Mouse (Mus musculus) MEL (cell line): Measurements from ENCODE around the gene Rbms3. TPM values are rescaled to one million over a fixed set of nuclear protein-coding genes. Genes with fewer than 3 reads are reported as not detected.

Source experiments
- DNase-seq: peaks from one replicate; pipeline ENCODE4 v3.0.0; 2011; ENCODE audit warnings: low read depth, low spot score
- H3K27ac ChIP-seq: 2 replicates; pipeline ENCODE4 v1.5.1; 2012; ENCODE audit warnings: low read depth, mild to moderate bottlenecking, control low read depth, low read length, moderate library complexity; ENCODE audit not compliant: control insufficient read depth
- H3K27me3 ChIP-seq, 2 experiments: fragments of 150-350 bp in 1 of 2; sonication (generic) in 1 of 2; 2 replicates each; pipeline ENCODE4 v1.6.1; 2012; ENCODE audit warnings: low read length in 2 of 2, mild to moderate bottlenecking in 2 of 2, improper control_type of control experiment in 1 of 2, moderate library complexity in 1 of 2; ENCODE audit not compliant: insufficient read depth in 2 of 2, control insufficient read depth in 1 of 2
- H3K36me3 ChIP-seq, 2 experiments: 2 replicates each; pipeline ENCODE4 v1.6.1; 2012 to 2014; ENCODE audit warnings: low read length in 2 of 2, improper control_type of control experiment in 1 of 2, inconsistent platforms in 1 of 2, mild to moderate bottlenecking in 1 of 2; ENCODE audit not compliant: insufficient read depth in 2 of 2, control insufficient read depth in 1 of 2
- H3K4me1 ChIP-seq, 2 experiments: fragments of 150-350 bp in 1 of 2; sonication (generic) in 1 of 2; 2 replicates each; pipeline ENCODE4 v1.6.1; 2012; ENCODE audit warnings: low read length in 2 of 2, improper control_type of control experiment in 1 of 2, mild to moderate bottlenecking in 1 of 2; ENCODE audit not compliant: insufficient read depth in 2 of 2, control insufficient read depth in 1 of 2
- H3K4me3 ChIP-seq, 2 experiments: fragments of 150-350 bp in 1 of 2; sonication (generic) in 1 of 2; 2 replicates each; pipeline ENCODE4 v1.5.1; 2012; ENCODE audit warnings: low read depth in 2 of 2, low read length in 2 of 2, mild to moderate bottlenecking in 2 of 2, moderate library complexity in 2 of 2, control low read depth in 1 of 2, improper control_type of control experiment in 1 of 2; ENCODE audit not compliant: control insufficient read depth in 1 of 2, insufficient read depth in 1 of 2
- H3K79me2 ChIP-seq: 2 replicates; pipeline ENCODE4 v1.6.1; 2012; ENCODE audit warnings: mild to moderate bottlenecking, low read length, moderate library complexity; ENCODE audit not compliant: control insufficient read depth, poor library complexity, insufficient read depth
- H3K9ac ChIP-seq: 2 replicates; pipeline ENCODE4 v1.6.1; 2012; ENCODE audit warnings: low read depth, mild to moderate bottlenecking, control low read depth, low read length, moderate library complexity; ENCODE audit not compliant: control insufficient read depth, poor library complexity, severe bottlenecking
- H3K9me3 ChIP-seq: fragments of 150-350 bp; sonication (generic); replicated peaks from 2 replicates; pipeline ENCODE4 v1.6.1; 2012; ENCODE audit warnings: mild to moderate bottlenecking, low read length, improper control_type of control experiment, moderate library complexity; ENCODE audit not compliant: insufficient read depth
- CHD1 ChIP-seq: IDR thresholded peaks from 2 replicates; pipeline ENCODE4 v1.6.1; 2012; ENCODE audit warnings: low read depth, mild to moderate bottlenecking, inconsistent platforms, low read length, improper control_type of control experiment
- CHD2 ChIP-seq: IDR thresholded peaks from 2 replicates; pipeline ENCODE4 v1.6.1; 2011; ENCODE audit warnings: low read length, improper control_type of control experiment
- E2F4 ChIP-seq: IDR thresholded peaks from 2 replicates; pipeline ENCODE4 v1.6.1; 2011; ENCODE audit warnings: low read depth, low read length, improper control_type of control experiment, borderline replicate concordance
- ELF1 ChIP-seq: IDR thresholded peaks from 2 replicates; pipeline ENCODE4 v1.6.1; 2014; ENCODE audit warnings: low read depth, mild to moderate bottlenecking, inconsistent platforms, low read length, improper control_type of control experiment, moderate library complexity
- EP300 ChIP-seq, 2 experiments: IDR thresholded peaks; 2 replicates each; pipeline ENCODE4 v1.6.1; 2011; ENCODE audit warnings: improper control_type of control experiment in 2 of 2, low read length in 2 of 2, low read depth in 1 of 2, mild to moderate bottlenecking in 1 of 2
- ETS1 ChIP-seq: IDR thresholded peaks from 2 replicates; pipeline ENCODE4 v1.6.1; 2012; ENCODE audit warnings: low read depth, mild to moderate bottlenecking, inconsistent platforms, low read length, improper control_type of control experiment, moderate library complexity
- HCFC1 ChIP-seq: IDR thresholded peaks from 2 replicates; pipeline ENCODE4 v1.6.1; 2012; ENCODE audit warnings: low read depth, mild to moderate bottlenecking, inconsistent platforms, low read length, improper control_type of control experiment, moderate library complexity
- JUND ChIP-seq: IDR thresholded peaks from 2 replicates; pipeline ENCODE4 v1.6.1; 2011; ENCODE audit warnings: low read depth, mild to moderate bottlenecking, improper control_type of control experiment, low read length
- MXI1 ChIP-seq: IDR thresholded peaks from 2 replicates; pipeline ENCODE4 v1.6.1; 2011; ENCODE audit warnings: mild to moderate bottlenecking, low read depth, low read length, improper control_type of control experiment
- MYB ChIP-seq: IDR thresholded peaks from 2 replicates; pipeline ENCODE4 v1.6.1; 2011; ENCODE audit warnings: mild to moderate bottlenecking, low read depth, low read length, improper control_type of control experiment
- MYC ChIP-seq: IDR thresholded peaks from 2 replicates; pipeline ENCODE4 v1.6.1; 2011; ENCODE audit warnings: low read depth, mild to moderate bottlenecking, low read length, improper control_type of control experiment, moderate library complexity
- NELFE ChIP-seq: IDR thresholded peaks from 2 replicates; pipeline ENCODE4 v1.6.1; 2011; ENCODE audit warnings: low read depth, low read length, improper control_type of control experiment
- NRF1 ChIP-seq: IDR thresholded peaks from 2 replicates; pipeline ENCODE4 v1.6.1; 2014; ENCODE audit warnings: low read depth, mild to moderate bottlenecking, inconsistent platforms, low read length, improper control_type of control experiment, moderate library complexity; ENCODE audit not compliant: poor library complexity, insufficient read depth, severe bottlenecking
- POLR2A ChIP-seq, 2 experiments: IDR thresholded peaks; 2 replicates each; pipeline ENCODE4 v1.6.1; 2011 to 2012; ENCODE audit warnings: low read length in 2 of 2, mild to moderate bottlenecking in 2 of 2, control low read depth in 1 of 2, improper control_type of control experiment in 1 of 2, low read depth in 1 of 2, moderate library complexity in 1 of 2; ENCODE audit not compliant: control insufficient read depth in 1 of 2, insufficient read depth in 1 of 2, poor library complexity in 1 of 2
- POLR2AphosphoS2 ChIP-seq: IDR thresholded peaks from 2 replicates; pipeline ENCODE4 v1.6.1; 2011; ENCODE audit warnings: low read length, improper control_type of control experiment
- POLR2AphosphoS5 ChIP-seq: IDR thresholded peaks from 2 replicates; pipeline ENCODE4 v1.6.1; 2012; ENCODE audit warnings: low read depth, borderline replicate concordance, mild to moderate bottlenecking, inconsistent platforms, low read length, moderate library complexity, mixed read lengths
- RAD21 ChIP-seq: IDR thresholded peaks from 2 replicates; pipeline ENCODE4 v1.6.1; 2011; ENCODE audit warnings: mild to moderate bottlenecking, low read depth, low read length, improper control_type of control experiment
- RCOR1 ChIP-seq: IDR thresholded peaks from 2 replicates; pipeline ENCODE4 v1.6.1; 2012; ENCODE audit warnings: low read depth, mild to moderate bottlenecking, inconsistent platforms, low read length, improper control_type of control experiment
- SIN3A ChIP-seq: IDR thresholded peaks from 2 replicates; pipeline ENCODE4 v1.6.1; 2012; ENCODE audit warnings: low read length, improper control_type of control experiment, inconsistent platforms
- SMC3 ChIP-seq: IDR thresholded peaks from 2 replicates; pipeline ENCODE4 v1.6.1; 2011; ENCODE audit warnings: low read depth, low read length, improper control_type of control experiment
- TBP ChIP-seq: IDR thresholded peaks from 2 replicates; pipeline ENCODE4 v1.8.0; 2011; ENCODE audit warnings: low read depth, low read length, improper control_type of control experiment
- USF1 ChIP-seq: IDR thresholded peaks from 2 replicates; pipeline ENCODE4 v1.6.1; 2014; ENCODE audit warnings: low read depth, mild to moderate bottlenecking, inconsistent platforms, low read length, improper control_type of control experiment, moderate library complexity
- USF2 ChIP-seq, 2 experiments: IDR thresholded peaks; 2 replicates each; pipeline ENCODE4 v1.6.1; 2011 to 2012; ENCODE audit warnings: improper control_type of control experiment in 2 of 2, low read length in 2 of 2, borderline replicate concordance in 1 of 2, inconsistent platforms in 1 of 2, low read depth in 1 of 2, mild to moderate bottlenecking in 1 of 2; ENCODE audit not compliant: insufficient read depth in 1 of 2
- ZC3H11A ChIP-seq: IDR thresholded peaks from 2 replicates; pipeline ENCODE4 v1.6.1; 2012; ENCODE audit warnings: low read depth, mild to moderate bottlenecking, inconsistent platforms, low read length, improper control_type of control experiment
- ZKSCAN1 ChIP-seq: IDR thresholded peaks from 2 replicates; pipeline ENCODE4 v1.6.1; 2012; ENCODE audit warnings: low read depth, mild to moderate bottlenecking, inconsistent platforms, low read length, improper control_type of control experiment, moderate library complexity
- ZNF384 ChIP-seq: IDR thresholded peaks from 2 replicates; pipeline ENCODE4 v1.6.1; 2012; ENCODE audit warnings: low read depth, mild to moderate bottlenecking, inconsistent platforms, low read length, improper control_type of control experiment
- polyA plus RNA-seq, 2 experiments: library from polyadenylated mRNA; stranded (reverse) in 1 of 2; unstranded in 1 of 2; fragments of >175 nt in 1 of 2; fragments of >200 nt in 1 of 2; gene quantifications; 2 replicates each; pipeline versions ENCODE4 v1.2.1 to v1.2.4; 2012; ENCODE audit warnings: low replicate concordance in 2 of 2, low read depth in 1 of 2; ENCODE audit not compliant: insufficient read length in 2 of 2, insufficient read depth in 1 of 2, missing spikeins in 1 of 2
- total RNA-seq: library from RNA; depleted of rRNA; stranded (reverse); fragments of 300-350 nt; gene quantifications from 2 replicates; pipeline ENCODE4 v1.2.3, GENCODE M21; 2012

Gene Rbms3
- total and polyA plus RNA-seq, 3 experiments: not detected

DNA sequence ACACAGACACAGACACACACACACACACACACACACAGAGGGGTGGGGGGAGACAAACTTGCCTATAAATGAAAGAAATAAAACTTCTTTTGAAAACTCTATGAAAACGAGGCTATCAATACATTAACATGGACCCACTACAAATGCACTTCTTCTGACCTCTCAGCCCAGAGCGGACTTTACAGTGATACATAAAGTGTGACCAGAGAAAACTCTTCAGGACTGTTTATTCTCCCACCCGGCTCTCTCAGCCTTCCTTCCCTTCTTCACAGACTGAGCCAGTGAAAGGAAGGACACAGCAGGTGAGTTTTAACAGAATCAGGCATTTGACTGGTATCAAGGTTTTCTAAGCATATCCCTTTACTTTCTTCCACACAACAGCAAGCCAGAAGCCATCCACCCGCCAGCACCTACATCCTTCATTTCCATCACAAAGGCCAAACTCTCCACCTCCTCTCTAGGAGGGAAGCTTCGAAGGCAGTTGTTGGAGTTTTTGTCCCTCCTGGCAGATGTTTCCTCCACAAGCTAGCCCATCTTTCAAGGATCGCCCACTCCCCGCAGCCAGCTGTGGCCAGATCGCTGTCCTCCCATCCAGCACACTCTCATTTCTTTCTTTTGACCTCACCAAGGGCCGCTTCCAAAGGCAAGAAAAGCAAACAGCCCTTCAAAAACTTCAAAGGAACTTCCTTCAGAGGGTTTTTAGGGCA, 980.5 kb downstream of the Rbms3 start:
- Histone ChIP-seq H3K27ac (no peak overlapping the region), H3K9ac (no peak overlapping the region), H3K4me3 (no peak overlapping the region), H3K9me3 (no peaks in the 10 kb centered on the region), H3K4me1 (no peaks in the 10 kb centered on the region), H3K27me3 (no peaks in the 10 kb centered on the region), H3K36me3 (no peaks in the 10 kb centered on the region), H3K79me2 (no peaks in the 10 kb centered on the region)
- no peak for DNase-seq
- TF ChIP-seq CHD2: no peak
- TF ChIP-seq POLR2A (IDR thresholded peaks at IDR 0.05; ENCODE audit: control insufficient read depth in 1 of 2, insufficient read depth in 1 of 2, low read depth in 1 of 2, low read length in 2 of 2, poor library complexity in 1 of 2): no peak
- TF ChIP-seq ZKSCAN1: no peak
- no peak for TF ChIP-seq MYB
- no peak for TF ChIP-seq CHD1
- no peak for TF ChIP-seq USF1
- no peak for TF ChIP-seq POLR2AphosphoS2
- TF ChIP-seq ZC3H11A: no peak
- no peak for TF ChIP-seq NRF1
- TF ChIP-seq E2F4: no peak
- no peak for TF ChIP-seq ZNF384
- no peak for TF ChIP-seq JUND
- TF ChIP-seq SMC3: no peak
- no peak for TF ChIP-seq USF2 (IDR thresholded peaks at IDR 0.05; ENCODE audit: borderline replicate concordance in 1 of 2, insufficient read depth in 1 of 2, low read depth in 1 of 2, low read length in 2 of 2)
- TF ChIP-seq MXI1: no peak

DNA sequence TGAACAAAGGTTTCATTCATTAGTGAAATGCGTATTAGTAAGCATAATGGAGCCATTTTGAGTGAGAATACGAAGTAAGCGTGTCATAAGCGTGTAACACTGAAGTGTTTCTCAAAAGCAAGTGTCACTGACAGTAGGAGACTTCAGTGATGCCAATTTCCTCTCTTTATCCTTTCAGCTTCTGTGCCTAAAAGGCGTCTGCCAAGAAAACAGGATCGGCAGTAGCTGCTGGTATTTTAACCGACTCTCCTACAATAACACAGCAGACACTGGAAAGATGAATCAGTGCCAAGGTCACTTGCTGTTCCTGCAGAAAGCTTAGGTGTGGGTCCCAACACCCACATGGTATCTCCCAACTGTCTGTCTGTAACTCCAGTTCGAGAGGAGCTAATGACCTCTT, 985.1 kb downstream of the Rbms3 start:
- Histone ChIP-seq H3K4me3 (no peak overlapping the region), H3K27ac (no peak overlapping the region)
- no peak for TF ChIP-seq NELFE
- TF ChIP-seq E2F4: no peak
- TF ChIP-seq USF1: no peak
- TF ChIP-seq POLR2AphosphoS2: no peak
- TF ChIP-seq EP300 (IDR thresholded peaks at IDR 0.05; ENCODE audit: low read depth in 1 of 2, low read length in 2 of 2): no peak
- no peak for TF ChIP-seq CHD1
- no peak for TF ChIP-seq ZKSCAN1
- no peak for TF ChIP-seq NRF1
- no peak for TF ChIP-seq HCFC1
- TF ChIP-seq SIN3A: no peak
- no peak for TF ChIP-seq ETS1
- no peak for TF ChIP-seq TBP
- TF ChIP-seq ZNF384: no peak
- TF ChIP-seq MYC: no peak
- TF ChIP-seq ELF1: no peak
- TF ChIP-seq RCOR1: no peak
- TF ChIP-seq POLR2AphosphoS5: no peak
- TF ChIP-seq RAD21: no peak
- no peak for TF ChIP-seq POLR2A (IDR thresholded peaks at IDR 0.05; ENCODE audit: control insufficient read depth in 1 of 2, insufficient read depth in 1 of 2, low read depth in 1 of 2, low read length in 2 of 2, poor library complexity in 1 of 2)
- no peak for TF ChIP-seq USF2 (IDR thresholded peaks at IDR 0.05; ENCODE audit: borderline replicate concordance in 1 of 2, insufficient read depth in 1 of 2, low read depth in 1 of 2, low read length in 2 of 2)
- TF ChIP-seq, all 39 proteins: peak for 0
- Histone ChIP-seq H3K4me1 (no peaks in the 10 kb centered on the region), H3K9ac (no peak overlapping the region), H3K27me3 (no peaks in the 10 kb centered on the region), H3K79me2 (no peaks in the 10 kb centered on the region), H3K9me3 (no peaks in the 10 kb centered on the region), H3K36me3 (no peaks in the 10 kb centered on the region)
- no peak for DNase-seq
